Mouse (Mus musculus): ENCODE data around the gene Taco1. TPM values are rescaled to one million over a fixed set of nuclear protein-coding genes. Genes with fewer than 3 reads are reported as not detected.
"Not testable (repeated sequence)": the region's sequence is repeated elsewhere in the genome, so short reads cannot be mapped to it uniquely, and the experiment has no call there.

Gene Taco1
- total RNA-seq (2014; fragmentation: Nextera tagmentation) (6.9 and 8.9 TPM in 2 replicates), total RNA-seq (2017) (11.1 and 19.2 TPM in 2 replicates)

GRCm38 (mm10) chr11:106065923-106066571, at the start of gene Taco1:
Gene Taco1, plus strand, starts transcription at chr11:106066061.
- peak; percentile 97 for ATAC-seq (replicated peaks; ENCODE audit: poor library complexity, severe bottlenecking)

- no peak for ATAC-seq (replicated peaks; ENCODE audit: poor library complexity, severe bottlenecking)
Measured at GRCm38 (mm10) chr11:106016440-106016839, 49.4 kb upstream of the Taco1 start.

- ATAC-seq (replicated peaks; ENCODE audit: poor library complexity, severe bottlenecking) = peak; percentile 29; the same call in 1 of the 2 replicates
Measured at GRCm38 (mm10) chr11:106020051-106020763, 45.7 kb upstream of the Taco1 start.

GRCm38 (mm10) chr11:106025774-106026173, 40.1 kb upstream of the Taco1 start:
- ATAC-seq (replicated peaks; ENCODE audit: poor library complexity, severe bottlenecking) = no peak

- ATAC-seq (replicated peaks; ENCODE audit: poor library complexity, severe bottlenecking) = peak; percentile 79
Measured at GRCm38 (mm10) chr11:106026465-106027151, 39.3 kb upstream of the Taco1 start.

- peak; percentile 21; the same call in 1 of the 2 replicates for ATAC-seq (replicated peaks; ENCODE audit: poor library complexity, severe bottlenecking)
Measured at GRCm38 (mm10) chr11:106027607-106028006, 38.3 kb upstream of the Taco1 start.

- not testable (repeated sequence) for ATAC-seq (replicated peaks; ENCODE audit: poor library complexity, severe bottlenecking)
Measured at GRCm38 (mm10) chr11:106032074-106032473, 33.8 kb upstream of the Taco1 start.

GRCm38 (mm10) chr11:106033491-106033919, 32.4 kb upstream of the Taco1 start:
- ATAC-seq (replicated peaks; ENCODE audit: poor library complexity, severe bottlenecking) = peak; percentile 28; the same call in 1 of the 2 replicates

- no peak for ATAC-seq (replicated peaks; ENCODE audit: poor library complexity, severe bottlenecking)
Measured at GRCm38 (mm10) chr11:106034986-106035385, 30.9 kb upstream of the Taco1 start.

- peak; percentile 92 for ATAC-seq (replicated peaks; ENCODE audit: poor library complexity, severe bottlenecking)
Measured at GRCm38 (mm10) chr11:106036548-106037417, 29.1 kb upstream of the Taco1 start, which contains the start of gene Dcaf7. Gene Dcaf7, plus strand, starts transcription at chr11:106036872.

- ATAC-seq (replicated peaks; ENCODE audit: poor library complexity, severe bottlenecking) = peak; percentile 58
Measured at GRCm38 (mm10) chr11:106037418-106037751, 28.5 kb upstream of the Taco1 start.

GRCm38 (mm10) chr11:106044349-106044748, 21.5 kb upstream of the Taco1 start:
- no peak for ATAC-seq (replicated peaks; ENCODE audit: poor library complexity, severe bottlenecking)

- ATAC-seq (replicated peaks; ENCODE audit: poor library complexity, severe bottlenecking) = no peak
Measured at GRCm38 (mm10) chr11:106045256-106045655, 20.6 kb upstream of the Taco1 start.

GRCm38 (mm10) chr11:106045780-106046179, 20.1 kb upstream of the Taco1 start:
- no peak for ATAC-seq (replicated peaks; ENCODE audit: poor library complexity, severe bottlenecking)

GRCm38 (mm10) chr11:106046584-106046983, 19.3 kb upstream of the Taco1 start:
- ATAC-seq (replicated peaks; ENCODE audit: poor library complexity, severe bottlenecking) = no peak

- no peak for ATAC-seq (replicated peaks; ENCODE audit: poor library complexity, severe bottlenecking)
Measured at GRCm38 (mm10) chr11:106053921-106054320, 11.9 kb upstream of the Taco1 start.

- no peak for ATAC-seq (replicated peaks; ENCODE audit: poor library complexity, severe bottlenecking)
Measured at GRCm38 (mm10) chr11:106054600-106054999, 11.3 kb upstream of the Taco1 start.

- no peak for ATAC-seq (replicated peaks; ENCODE audit: poor library complexity, severe bottlenecking)
Measured at GRCm38 (mm10) chr11:106055341-106055740, 10.5 kb upstream of the Taco1 start.

GRCm38 (mm10) chr11:106056819-106057491, 8.9 kb upstream of the Taco1 start:
- peak; percentile 65 for ATAC-seq (replicated peaks; ENCODE audit: poor library complexity, severe bottlenecking)
